Mouse (Mus musculus) spleen, adult 2 months (tissue): Measurements from ENCODE around the gene Fam122b. TPM values are rescaled to one million over a fixed set of nuclear protein-coding genes. Genes with fewer than 3 reads are reported as not detected.

Experiments
- DNase-seq, 2 experiments: peaks; one replicate each; pipeline versions ENCODE4 v3.0.0 to v3.0.0-alpha.2; 2012 to 2021; ENCODE audit warnings: low spot score in 2 of 2, low read depth in 1 of 2
- H3K27ac ChIP-seq: fragments of 200-500 bp; 2 replicates; pipeline ENCODE4 v1.5.1; 2012; ENCODE audit warnings: low read length, inconsistent platforms; ENCODE audit not compliant: insufficient read depth
- H3K27me3 ChIP-seq: fragments of 200-500 bp; 2 replicates; pipeline ENCODE4 v1.6.1; 2012; ENCODE audit warnings: mild to moderate bottlenecking, moderate library complexity, low read length, inconsistent platforms; ENCODE audit not compliant: control insufficient read depth, insufficient read depth
- H3K36me3 ChIP-seq: fragments of 200-500 bp; 2 replicates; pipeline ENCODE4 v1.6.1; 2012; ENCODE audit warnings: mild to moderate bottlenecking, low read length, inconsistent platforms; ENCODE audit not compliant: control insufficient read depth, insufficient read depth
- H3K4me1 ChIP-seq: fragments of 200-500 bp; 2 replicates; pipeline ENCODE4 v1.6.1; 2011; ENCODE audit warnings: inconsistent platforms; ENCODE audit not compliant: control insufficient read depth, insufficient read depth, insufficient read length
- H3K4me3 ChIP-seq: fragments of 200-500 bp; 2 replicates; pipeline ENCODE4 v1.5.1; 2011; ENCODE audit warnings: mild to moderate bottlenecking, inconsistent platforms; ENCODE audit not compliant: insufficient read depth, insufficient read length; ENCODE audit errors: extremely low read depth
- CTCF ChIP-seq: fragments of 200-500 bp; IDR thresholded peaks from 2 replicates; pipeline ENCODE4 v1.5.1; 2011; ENCODE audit warnings: mild to moderate bottlenecking, inconsistent platforms; ENCODE audit not compliant: insufficient read depth, insufficient read length, insufficient replicate concordance; ENCODE audit errors: extremely low read depth
- POLR2A ChIP-seq: fragments of 200-500 bp; IDR thresholded peaks from 2 replicates; pipeline ENCODE4 v1.6.1; 2011; ENCODE audit warnings: low read depth, low read length, inconsistent platforms
- WGBS: fragments of 180-500 bp; shearing (Covaris S2); methylation state at CpG from one replicate; pipeline ENCODE4 v1.1.7; 2018; 5-methylcytosine and 5-hydroxymethylcytosine counted together
- polyA plus RNA-seq: library from polyadenylated mRNA; depleted of rRNA; stranded (reverse); fragments of >200 nt; gene quantifications from 2 replicates; pipeline ENCODE4 v1.2.3, GENCODE M21; 2012

Fam122b gene
- polyA plus RNA-seq, 1 experiment = 3.2 TPM

- Histone ChIP-seq H3K27me3 (no peaks in the 10 kb centered on the region), H3K36me3 (no peaks in the 10 kb centered on the region), H3K4me3 (no peak overlapping the region), H3K4me1 (no peaks in the 10 kb centered on the region), H3K27ac (no peak overlapping the region)
- no peak for DNase-seq
- WGBS = 88% methylated on average over 9 of the region's 9 CpGs
- TF ChIP-seq CTCF (no peak), POLR2A (no peak)
These were observed 48.8 kb downstream of the Fam122b start for GRCm38 (mm10) chrX:53220855-53221254.

DNA sequence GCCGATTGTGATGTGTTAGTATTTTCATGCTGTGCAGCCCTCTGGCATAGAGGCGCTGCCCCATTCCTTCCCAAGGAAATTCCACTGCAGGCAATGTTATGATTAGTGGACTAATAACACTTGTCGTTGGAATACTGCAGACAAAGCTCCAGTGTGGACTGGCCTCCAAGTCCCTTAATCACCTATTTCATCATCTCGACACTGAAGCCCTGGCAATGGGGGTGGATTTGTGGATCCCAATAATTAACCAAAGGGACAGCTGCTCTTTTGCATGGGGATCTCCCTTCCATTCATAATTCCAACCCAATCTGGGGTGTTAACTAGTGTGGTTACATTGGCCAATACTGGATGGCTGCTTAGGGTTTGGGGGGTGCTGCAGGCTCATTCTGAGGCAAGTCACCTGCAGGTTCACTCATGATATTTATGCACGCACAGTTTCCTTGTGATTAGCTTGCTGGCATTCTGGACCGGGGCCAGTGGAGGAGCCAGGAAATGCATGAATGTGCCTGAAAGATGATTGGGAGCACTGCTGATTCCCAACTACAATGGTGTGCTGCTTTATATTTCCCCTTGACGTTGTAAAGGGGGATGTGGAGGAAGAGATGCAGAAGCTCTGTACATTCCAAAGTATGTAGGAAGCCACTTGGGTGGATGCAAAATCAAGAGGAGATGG, 54.9 kb downstream of the Fam122b start:
- H3K36me3 ChIP-seq = no peaks in the 10 kb centered on the region
- TF ChIP-seq CTCF = no peak
- no peak for TF ChIP-seq POLR2A
- WGBS = 82% methylated on average over 7 of the region's 7 CpGs

DNA sequence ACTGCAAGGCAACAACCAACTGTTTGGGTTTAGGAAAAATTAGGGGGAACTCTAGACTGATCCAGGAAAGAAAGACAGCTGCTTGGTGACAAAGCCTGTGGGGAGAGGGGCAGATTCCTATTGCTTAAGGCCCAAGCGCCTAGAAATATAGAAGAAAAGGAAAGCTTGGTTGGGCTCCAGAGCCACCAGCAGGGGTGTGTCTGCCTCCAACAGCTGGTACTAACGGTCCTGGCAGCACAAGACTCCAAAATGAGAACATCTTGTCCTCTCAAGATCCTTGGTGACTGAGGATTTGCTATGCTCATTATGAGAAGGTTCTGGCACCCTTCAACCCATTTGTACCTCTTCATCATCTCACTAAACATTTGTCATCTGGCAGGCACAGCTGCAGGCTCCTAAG, 55.8 kb downstream of the Fam122b start:
- no peak overlapping the region for H3K27ac ChIP-seq
- TF ChIP-seq POLR2A (no peak), CTCF (no peak)
- DNase-seq = no peak
- H3K36me3 ChIP-seq = no peaks in the 10 kb centered on the region
- no peaks in the 10 kb centered on the region for H3K27me3 ChIP-seq
- no peaks in the 10 kb centered on the region for H3K4me1 ChIP-seq
- no peak overlapping the region for H3K4me3 ChIP-seq
- whole genome bisulfite sequencing = 73% methylated on average over 2 of the region's 2 CpGs

More for the DNA sequence above, 54.9 kb downstream of the Fam122b start:
- Histone ChIP-seq H3K4me3 (no peak overlapping the region), H3K27me3 (no peaks in the 10 kb centered on the region), H3K27ac (no peak overlapping the region), H3K4me1 (no peaks in the 10 kb centered on the region)
- no peak for DNase-seq

GRCm38 (mm10) chrX:53212485-53212884, 57.1 kb downstream of the Fam122b start:
- 76% methylated on average over 9 of the region's 9 CpGs for WGBS
- no peak for DNase-seq
- H3K36me3 ChIP-seq = no peaks in the 10 kb centered on the region
- TF ChIP-seq POLR2A = no peak
- no peak for TF ChIP-seq CTCF
- H3K4me1 ChIP-seq = no peaks in the 10 kb centered on the region
- no peak overlapping the region for H3K27ac ChIP-seq
- H3K27me3 ChIP-seq = no peaks in the 10 kb centered on the region
- H3K4me3 ChIP-seq = no peak overlapping the region

GRCm38 (mm10) chrX:53211756-53212483, 57.7 kb downstream of the Fam122b start:
- TF ChIP-seq CTCF (no peak), POLR2A (no peak)
- 79% methylated on average over 7 of the region's 7 CpGs for WGBS

DNA sequence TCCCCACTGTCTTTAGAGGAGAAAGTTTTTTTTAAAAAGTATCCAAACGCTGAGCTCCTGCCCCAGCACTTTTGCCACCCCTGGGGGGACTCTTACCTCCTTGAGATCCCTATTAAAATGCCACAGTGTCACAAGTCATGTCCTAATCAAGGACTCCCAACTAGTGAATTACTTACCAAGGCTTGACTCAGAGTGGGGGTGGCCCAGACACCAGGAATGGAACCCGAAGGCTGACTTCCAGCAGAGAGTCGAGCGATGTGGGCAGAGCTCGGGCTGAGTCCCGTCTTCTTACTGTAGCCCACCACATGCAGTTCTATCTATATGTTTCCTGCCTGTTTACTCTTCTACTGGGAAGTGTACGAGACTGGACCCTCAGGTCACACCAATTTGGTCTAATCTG, 60.2 kb downstream of the Fam122b start:
- 87% methylated on average over 7 of the region's 7 CpGs for WGBS
- Histone ChIP-seq H3K4me3 (no peak overlapping the region), H3K4me1 (no peaks in the 10 kb centered on the region), H3K36me3 (no peaks in the 10 kb centered on the region), H3K27me3 (no peaks in the 10 kb centered on the region), H3K27ac (no peak overlapping the region)
- TF ChIP-seq POLR2A (no peak), CTCF (no peak)
- DNase-seq = no peak

More at GRCm38 (mm10) chrX:53211756-53212483, 57.7 kb downstream of the Fam122b start:
- Histone ChIP-seq H3K27ac (no peak overlapping the region), H3K4me3 (no peak overlapping the region), H3K4me1 (no peaks in the 10 kb centered on the region), H3K27me3 (no peaks in the 10 kb centered on the region), H3K36me3 (no peaks in the 10 kb centered on the region)
- DNase-seq = no peak

DNA sequence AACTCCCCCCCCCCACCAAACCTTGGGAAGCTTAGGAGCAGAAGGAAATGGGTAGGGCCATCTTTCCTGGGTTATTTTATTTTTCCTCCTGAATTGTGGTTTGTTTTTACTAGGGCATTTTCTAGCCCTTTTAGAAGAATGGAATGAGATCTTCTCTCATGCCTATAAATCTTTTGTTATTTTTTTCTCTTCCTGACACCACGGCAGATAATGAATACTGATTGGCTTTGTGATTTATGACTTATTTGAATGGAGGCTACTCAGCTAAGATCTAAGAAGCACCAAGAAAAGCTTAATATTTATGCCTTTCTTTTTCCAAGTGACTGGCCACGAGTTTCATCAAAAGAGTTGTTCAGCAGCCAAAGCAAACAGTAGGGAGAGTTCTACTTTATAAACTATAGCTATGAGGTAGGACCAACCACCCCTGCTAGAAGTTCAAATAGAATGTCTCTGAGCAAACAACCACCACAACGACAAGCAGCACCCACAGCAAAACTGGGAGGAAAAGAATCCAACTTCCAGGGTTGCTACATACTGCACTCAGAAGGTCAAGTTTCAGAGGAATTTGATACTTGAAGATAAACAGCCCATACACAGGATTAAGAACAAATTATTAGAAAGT, 64.8 kb downstream of the Fam122b start:
- Histone ChIP-seq H3K27ac (no peak overlapping the region), H3K4me1 (no peaks in the 10 kb centered on the region), H3K36me3 (no peaks in the 10 kb centered on the region), H3K27me3 (no peaks in the 10 kb centered on the region), H3K4me3 (no peak overlapping the region)
- DNase-seq = no peak
- TF ChIP-seq POLR2A (no peak), CTCF (no peak)
- WGBS = 62% methylated on average over 3 of the region's 3 CpGs
